ENCODE assay signal across 13 mouse cellular contexts in genomic region chr1:5231961-5232846, GRCm38 (mm10).
DNase-seq lines count a peak whose midpoint lies in the region; ATAC-seq lines count a peak whose summit lies in the region.
"Had no signal": no experiment of that assay in that cellular context is flagged by ENCODE, and none has a peak within 500 bp of the region (broad histone marks: within the 10 kb centered on the region; RNA-seq: fewer than 3 reads in every experiment).

No protein-coding gene starts in this region.

- no peak overlapping the region for H3K27ac ChIP-seq in forebrain, embryonic 12.5 days
- no peak overlapping the region for H3K27ac ChIP-seq in forebrain, embryonic 15.5 days (replicated peaks)
- no peak overlapping the region for H3K27ac ChIP-seq in hindbrain, embryonic 15.5 days (replicated peaks)
- no peak overlapping the region for H3K27ac ChIP-seq in neural tube, embryonic 11.5 days (ENCODE audit: low read depth, low read length)
- H3K27ac ChIP-seq: liver, embryonic 14.5 days had no signal

- peak; percentile 10; the same call in 1 of the 2 replicates for ATAC-seq in forebrain, embryonic 12.5 days (ENCODE audit: low FRiP score)
- no peak for ATAC-seq in forebrain, embryonic 15.5 days (replicated peaks)
- 0 out of 2 replicates have a peak, but pooled peaks have one; percentile 29 for ATAC-seq in hindbrain, embryonic 15.5 days (ENCODE audit: low FRiP score, low read depth)
- peak; percentile 70 for ATAC-seq in neural tube, embryonic 11.5 days (ENCODE audit: insufficient read depth, low FRiP score, low TSS enrichment)
- ATAC-seq: lung, postnatal 0 days had no signal

- H3K4me2 ChIP-seq in forebrain, embryonic 12.5 days: no peak overlapping the region
- H3K4me2 ChIP-seq in forebrain, embryonic 15.5 days (replicated peaks): no peak overlapping the region
- no peak overlapping the region for H3K4me2 ChIP-seq in hindbrain, embryonic 15.5 days
- H3K4me2 ChIP-seq in neural tube, embryonic 11.5 days (ENCODE audit: low read depth): no peak overlapping the region

- WGBS in forebrain, embryonic 12.5 days: 27% methylated on average over 4 of the region's 4 CpGs
- WGBS in forebrain, embryonic 15.5 days: 26% methylated on average over 4 of the region's 4 CpGs
- WGBS in hindbrain, embryonic 15.5 days: 18% methylated on average over 4 of the region's 4 CpGs
- WGBS in neural tube, embryonic 11.5 days: 25% methylated on average over 4 of the region's 4 CpGs

- H3K4me1 ChIP-seq in forebrain, embryonic 12.5 days: peaks cover 12% of the 10 kb centered on the region
- peaks cover 6% of the 10 kb centered on the region; the same call in 1 of the 2 replicates for H3K4me1 ChIP-seq in forebrain, embryonic 15.5 days
- peaks cover 6% of the 10 kb centered on the region for H3K4me1 ChIP-seq in hindbrain, embryonic 15.5 days (replicated peaks)
- H3K4me1 ChIP-seq in neural tube, embryonic 11.5 days (ENCODE audit: control insufficient read depth, insufficient read depth, low read length): no peaks in the 10 kb centered on the region

- no peak overlapping the region for H3K9ac ChIP-seq in forebrain, embryonic 12.5 days
- H3K9ac ChIP-seq in forebrain, embryonic 15.5 days (replicated peaks): no peak overlapping the region
- no peak overlapping the region for H3K9ac ChIP-seq in hindbrain, embryonic 15.5 days
- no peak overlapping the region for H3K9ac ChIP-seq in neural tube, embryonic 11.5 days (ENCODE audit: low read length)
- H3K9ac ChIP-seq: liver, embryonic 14.5 days had no signal

- peak; percentile 7 for DNase-seq in brain, adult 2 months (ENCODE audit: low read depth, low spot score)
- peak; percentile 51 for DNase-seq in neural tube, embryonic 11.5 days (ENCODE audit: low spot score)
- DNase-seq in urinary bladder, postnatal 14 days (ENCODE audit: low spot score): no peak
- DNase-seq in testis, postnatal 10 days (ENCODE audit: low spot score): no peak
- DNase-seq in right cerebral cortex, adult 2 months (ENCODE audit: low spot score in 2 of 2): no peak
- DNase-seq: adrenal gland, adult 8-10 months; cerebellum, adult 8-10 months; thymus, postnatal 36 days had no signal

- H3K27me3 ChIP-seq in forebrain, embryonic 12.5 days: no peaks in the 10 kb centered on the region
- no peaks in the 10 kb centered on the region for H3K27me3 ChIP-seq in forebrain, embryonic 15.5 days
- 0 out of 2 replicates have a peak, but pooled peaks cover 2% of the 10 kb centered on the region for H3K27me3 ChIP-seq in hindbrain, embryonic 15.5 days
- H3K27me3 ChIP-seq in neural tube, embryonic 11.5 days (ENCODE audit: control insufficient read depth, insufficient read depth, low read length): peaks cover 13% of the 10 kb centered on the region; the same call in 1 of the 2 replicates

- H3K36me3 ChIP-seq in forebrain, embryonic 12.5 days (replicated peaks): no peaks in the 10 kb centered on the region
- H3K36me3 ChIP-seq in forebrain, embryonic 15.5 days: no peaks in the 10 kb centered on the region
- H3K36me3 ChIP-seq in hindbrain, embryonic 15.5 days: no peaks in the 10 kb centered on the region
- no peaks in the 10 kb centered on the region for H3K36me3 ChIP-seq in neural tube, embryonic 11.5 days (ENCODE audit: control insufficient read depth, insufficient read depth, low read length)

- no peak overlapping the region for H3K4me3 ChIP-seq in forebrain, embryonic 12.5 days (replicated peaks)
- H3K4me3 ChIP-seq in forebrain, embryonic 15.5 days: no peak overlapping the region
- no peak overlapping the region for H3K4me3 ChIP-seq in hindbrain, embryonic 15.5 days
- H3K4me3 ChIP-seq in neural tube, embryonic 11.5 days (ENCODE audit: low read depth, low read length): no peak overlapping the region

- H3K9me3 ChIP-seq in forebrain, embryonic 12.5 days: no peaks in the 10 kb centered on the region
- H3K9me3 ChIP-seq in forebrain, embryonic 15.5 days: no peaks in the 10 kb centered on the region
- no peaks in the 10 kb centered on the region for H3K9me3 ChIP-seq in hindbrain, embryonic 15.5 days
- H3K9me3 ChIP-seq in neural tube, embryonic 11.5 days (ENCODE audit: control insufficient read depth, low read length): no peaks in the 10 kb centered on the region

Comparison
In these comparisons a context has a peak if more than half of its experiments do, and no peak if none do; other contexts are left out.
1. DNase-seq: peak in brain, adult 2 months (single experiment) and neural tube, embryonic 11.5 days (single experiment); none in urinary bladder, postnatal 14 days (single experiment), testis, postnatal 10 days (single experiment) and right cerebral cortex, adult 2 months (0 of 2).